Mouse (Mus musculus): ENCODE measurements around the gene Uxt. TPM values are rescaled to one million over a fixed set of nuclear protein-coding genes. Genes with fewer than 3 reads are reported as not detected.

Gene Uxt
- total RNA-seq (2017) = 23.6 to 31.9 TPM (median 26.4 TPM) in 3 replicates

DNA sequence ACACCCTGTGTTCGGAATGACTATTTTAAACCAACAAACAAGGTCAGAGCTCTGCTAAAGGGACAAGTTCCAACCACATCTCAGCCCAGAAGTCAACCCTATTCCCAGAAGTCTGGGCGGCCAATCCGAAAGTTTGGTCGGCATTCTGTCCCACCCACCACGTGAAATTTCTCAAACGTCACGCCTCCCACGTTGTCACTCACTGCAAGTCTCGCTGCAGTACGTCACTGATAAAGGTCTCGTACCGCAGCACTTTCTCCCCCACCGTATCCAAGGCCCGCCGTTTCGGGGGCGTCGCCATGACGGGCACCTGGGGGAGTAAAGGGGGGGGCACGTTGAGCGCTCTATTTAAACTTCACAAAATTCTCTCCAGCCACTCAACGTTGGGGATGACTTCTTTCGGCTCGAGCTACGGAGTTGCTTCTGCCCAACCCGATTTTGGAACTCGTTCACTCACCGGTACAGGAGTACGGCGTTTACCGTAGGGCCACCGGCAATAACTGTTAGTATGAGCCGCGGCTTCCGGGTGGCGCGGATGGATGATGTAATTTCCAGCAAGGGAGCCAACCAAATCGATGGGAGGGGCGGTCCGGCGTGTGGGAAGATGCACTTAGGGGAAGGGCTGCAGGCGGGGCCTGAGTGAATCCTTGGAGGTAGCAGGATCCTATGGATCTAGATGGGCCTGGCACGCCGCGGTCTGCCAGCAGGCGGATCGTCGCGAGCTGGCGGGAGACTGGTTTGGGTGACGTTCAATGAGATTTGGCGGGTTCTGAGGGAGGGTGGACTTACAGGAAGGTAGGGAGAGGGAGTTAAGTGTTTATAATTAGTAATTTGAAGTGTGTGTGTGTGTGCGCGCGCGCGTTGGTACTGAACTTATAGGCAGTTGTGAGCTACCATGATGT, at the start of gene Uxt:
Gene Uxt, minus strand, starts transcription at position 541 of the 902 bp plus-strand sequence.
- peak; percentile 95 for ATAC-seq (replicated peaks; ENCODE audit: insufficient number of reproducible peaks, low FRiP score, low TSS enrichment, poor library complexity, severe bottlenecking)

GRCm38 (mm10) chrX:20980901-20981300, 19.1 kb upstream of the Uxt start:
- no peak for ATAC-seq (replicated peaks; ENCODE audit: insufficient number of reproducible peaks, low FRiP score, low TSS enrichment, poor library complexity, severe bottlenecking)

DNA sequence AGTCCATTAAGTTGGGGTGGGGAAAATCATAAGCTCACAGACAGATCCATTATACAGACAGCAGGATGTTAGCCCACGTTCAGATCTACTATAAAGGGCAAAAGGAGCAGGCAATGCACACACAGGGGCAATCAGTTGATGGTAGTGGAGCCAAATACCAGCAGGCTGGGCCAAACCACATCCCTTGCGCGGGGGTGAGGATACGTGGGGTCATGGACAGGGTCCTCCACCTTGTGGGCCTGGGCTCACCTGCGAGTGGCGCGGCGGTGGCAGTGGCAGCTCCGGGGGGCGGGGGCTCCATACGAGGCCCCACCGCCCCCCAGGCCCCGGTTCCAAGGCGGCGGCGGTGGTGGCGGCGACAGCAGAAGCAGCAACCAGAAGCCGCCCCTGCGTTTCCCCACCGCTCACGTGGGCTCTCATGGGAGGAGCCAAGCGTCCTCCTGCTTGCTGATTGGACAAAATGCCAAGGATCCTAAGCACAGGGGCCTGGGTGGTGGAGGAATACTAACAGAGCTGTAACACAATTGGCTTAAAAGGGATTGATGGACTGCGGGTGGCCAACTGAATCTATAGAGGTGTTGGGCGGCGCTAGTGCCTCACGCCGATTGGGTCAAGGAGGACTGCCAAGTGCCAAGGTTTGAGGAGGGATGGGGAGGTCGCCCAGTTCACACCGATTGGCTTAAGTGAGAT, 11.5 kb downstream of the Uxt start, which contains the start of gene Elk1:
Gene Elk1, minus strand, starts transcription at position 418 of the 690 bp plus-strand sequence.
- ATAC-seq (replicated peaks; ENCODE audit: insufficient number of reproducible peaks, low FRiP score, low TSS enrichment, poor library complexity, severe bottlenecking) = peak; percentile 99

- no peak for ATAC-seq (replicated peaks; ENCODE audit: insufficient number of reproducible peaks, low FRiP score, low TSS enrichment, poor library complexity, severe bottlenecking)
Observed at GRCm38 (mm10) chrX:20946055-20946454, 15.8 kb downstream of the Uxt start.

DNA sequence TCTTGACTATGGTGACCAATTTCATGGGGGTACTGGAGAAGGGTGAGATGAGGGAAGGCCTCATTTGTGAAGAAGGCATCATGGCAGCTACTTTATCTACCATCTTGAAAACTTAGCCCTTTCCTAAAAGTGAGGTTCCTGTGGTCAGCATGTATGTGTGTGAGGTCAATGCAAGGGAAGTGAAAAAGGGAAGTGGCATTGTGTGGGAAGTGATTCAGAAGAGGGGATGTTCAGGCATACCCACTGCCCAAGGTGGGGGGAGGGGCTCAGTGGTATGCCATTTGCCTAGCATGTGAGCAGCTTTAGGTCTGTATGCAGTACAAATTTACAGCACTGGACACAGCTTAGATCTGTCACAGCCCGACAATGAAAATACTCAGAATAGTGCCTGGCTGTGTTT, 29.9 kb downstream of the Uxt start:
- ATAC-seq (replicated peaks; ENCODE audit: insufficient number of reproducible peaks, low FRiP score, low TSS enrichment, poor library complexity, severe bottlenecking) = peak; percentile 85

DNA sequence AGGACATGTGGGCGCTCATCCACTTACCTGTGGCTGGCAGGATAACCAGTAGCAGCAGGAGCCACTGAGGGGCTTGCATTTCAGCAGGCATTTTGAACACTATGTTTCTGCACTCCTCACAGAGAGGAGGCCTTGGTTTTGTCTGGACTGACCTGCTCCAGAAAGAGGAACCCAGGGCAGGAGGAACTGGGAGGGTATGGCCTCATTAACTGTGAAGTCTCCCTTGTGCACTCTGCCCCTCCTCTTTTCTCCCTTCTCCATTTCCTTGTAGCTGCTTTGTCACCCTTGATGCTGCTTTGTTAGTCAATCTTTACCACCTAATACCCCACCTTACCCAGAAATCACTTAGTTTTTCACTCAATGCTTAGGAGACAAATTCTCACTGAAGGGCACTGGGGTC, 30.5 kb downstream of the Uxt start, which contains the start of gene Cfp:
Gene Cfp, minus strand, starts transcription at position 192 of the 400 bp plus-strand sequence.
- peak; percentile 88 for ATAC-seq (replicated peaks; ENCODE audit: insufficient number of reproducible peaks, low FRiP score, low TSS enrichment, poor library complexity, severe bottlenecking)

DNA sequence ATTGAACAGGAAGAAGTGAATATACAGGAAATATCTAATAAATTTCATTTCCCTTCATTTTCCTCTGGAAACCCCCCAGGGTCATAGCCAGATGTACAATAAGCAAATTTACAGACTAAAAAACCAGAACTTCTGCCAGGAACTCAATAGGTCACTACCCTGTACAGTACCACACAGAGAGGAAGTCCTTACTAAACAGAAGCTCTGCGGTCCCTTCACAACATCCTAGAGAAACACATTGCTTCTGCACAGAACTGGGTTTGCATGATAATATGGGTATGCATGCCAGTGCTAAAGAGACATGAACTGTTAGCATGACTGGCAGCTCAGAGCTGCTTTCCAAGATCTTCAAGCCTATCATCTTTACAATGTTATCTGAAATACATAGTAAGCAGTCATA, 32.0 kb downstream of the Uxt start:
- no peak for ATAC-seq (replicated peaks; ENCODE audit: insufficient number of reproducible peaks, low FRiP score, low TSS enrichment, poor library complexity, severe bottlenecking)

GRCm38 (mm10) chrX:20924976-20925375, 36.8 kb downstream of the Uxt start:
- ATAC-seq (replicated peaks; ENCODE audit: insufficient number of reproducible peaks, low FRiP score, low TSS enrichment, poor library complexity, severe bottlenecking) = no peak

DNA sequence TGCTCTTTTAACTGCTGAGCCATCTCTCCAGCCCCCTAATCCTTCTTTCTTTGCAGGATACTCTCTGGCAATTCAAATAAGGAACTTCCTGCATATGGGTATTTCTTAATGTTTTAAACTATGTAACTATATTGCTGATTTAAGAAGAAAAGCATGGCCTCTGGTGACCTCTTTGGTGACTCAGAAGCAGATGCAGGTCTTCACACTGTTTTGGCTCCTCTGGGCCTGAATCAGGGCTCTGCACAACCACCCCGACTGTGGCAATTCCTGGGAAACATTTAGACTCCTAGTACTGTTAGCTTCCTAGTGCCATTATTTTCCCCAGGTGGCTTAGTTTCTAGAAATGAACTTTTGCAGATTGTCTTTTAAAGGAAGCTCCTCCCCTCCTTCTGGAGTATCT, 38.3 kb downstream of the Uxt start:
- no peak for ATAC-seq (replicated peaks; ENCODE audit: insufficient number of reproducible peaks, low FRiP score, low TSS enrichment, poor library complexity, severe bottlenecking)

DNA sequence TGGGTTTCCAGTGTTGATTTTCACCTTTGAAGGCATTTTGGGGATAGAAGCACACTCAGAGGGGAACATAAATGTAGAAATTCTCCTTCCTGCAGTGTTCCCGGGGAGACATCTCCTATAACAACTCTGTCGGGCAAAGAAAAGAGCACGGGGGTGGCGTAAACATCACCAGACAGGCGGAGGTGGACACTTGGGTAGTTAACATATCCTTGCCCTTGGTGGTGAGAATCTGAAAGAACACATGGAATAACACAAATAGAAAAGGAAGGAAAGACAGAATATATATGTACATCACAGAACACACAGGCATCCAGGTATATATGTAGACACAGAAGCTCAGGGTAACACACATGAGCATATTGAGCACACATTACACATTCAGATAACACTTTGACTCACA, 40.5 kb downstream of the Uxt start:
- ATAC-seq (replicated peaks; ENCODE audit: insufficient number of reproducible peaks, low FRiP score, low TSS enrichment, poor library complexity, severe bottlenecking) = no peak

DNA sequence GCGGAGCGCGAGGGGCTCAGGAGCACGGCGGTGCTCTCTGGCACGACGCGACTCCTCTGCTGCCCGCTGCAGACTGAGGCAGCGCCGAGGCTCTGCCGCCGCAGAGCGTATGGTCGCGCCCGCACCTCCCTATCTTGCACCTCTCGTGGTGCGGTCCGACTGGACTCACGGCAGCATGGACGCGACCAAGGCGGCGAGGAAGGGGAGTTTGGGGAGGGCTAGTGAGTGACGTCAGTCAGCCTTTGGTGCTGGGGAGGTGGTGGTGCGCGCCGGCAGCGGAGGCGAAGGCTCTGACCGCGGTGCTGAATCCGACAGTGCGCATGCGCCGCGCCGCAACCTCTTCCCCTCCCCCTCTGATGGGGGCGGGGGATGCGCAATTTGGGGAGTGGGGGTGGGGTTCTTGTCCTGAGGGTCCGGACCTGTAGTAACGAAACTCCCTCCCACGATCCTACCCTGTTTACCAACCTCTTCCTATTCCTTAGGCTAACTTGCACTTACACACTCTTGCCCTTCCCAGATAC, 40.9 kb downstream of the Uxt start, which contains the start of gene Syn1:
Gene Syn1, minus strand, starts transcription at position 161 of the 521 bp plus-strand sequence.
- peak; percentile 94 for ATAC-seq (replicated peaks; ENCODE audit: insufficient number of reproducible peaks, low FRiP score, low TSS enrichment, poor library complexity, severe bottlenecking)

GRCm38 (mm10) chrX:20920249-20920843, 41.5 kb downstream of the Uxt start:
- ATAC-seq (replicated peaks; ENCODE audit: insufficient number of reproducible peaks, low FRiP score, low TSS enrichment, poor library complexity, severe bottlenecking) = no peak

DNA sequence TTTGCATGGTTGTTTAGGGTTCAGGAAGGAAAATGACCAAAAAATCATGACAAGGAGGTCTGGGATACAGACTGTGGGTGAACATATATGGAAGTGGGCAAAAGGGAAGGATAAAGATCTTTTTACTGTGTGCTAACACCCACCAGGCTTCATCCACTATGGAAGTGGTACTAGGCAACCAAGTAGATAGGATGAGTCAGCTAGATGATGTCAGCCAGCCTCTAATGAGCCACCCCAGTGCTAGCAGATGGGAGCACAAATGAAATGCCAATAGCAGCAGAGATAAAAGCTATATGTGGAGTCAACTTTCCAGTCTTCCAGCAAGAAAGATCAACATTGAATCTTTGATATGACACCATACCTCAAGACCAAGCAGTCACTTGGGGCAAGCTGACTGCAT, 46.7 kb downstream of the Uxt start:
- no peak for ATAC-seq (replicated peaks; ENCODE audit: insufficient number of reproducible peaks, low FRiP score, low TSS enrichment, poor library complexity, severe bottlenecking)

DNA sequence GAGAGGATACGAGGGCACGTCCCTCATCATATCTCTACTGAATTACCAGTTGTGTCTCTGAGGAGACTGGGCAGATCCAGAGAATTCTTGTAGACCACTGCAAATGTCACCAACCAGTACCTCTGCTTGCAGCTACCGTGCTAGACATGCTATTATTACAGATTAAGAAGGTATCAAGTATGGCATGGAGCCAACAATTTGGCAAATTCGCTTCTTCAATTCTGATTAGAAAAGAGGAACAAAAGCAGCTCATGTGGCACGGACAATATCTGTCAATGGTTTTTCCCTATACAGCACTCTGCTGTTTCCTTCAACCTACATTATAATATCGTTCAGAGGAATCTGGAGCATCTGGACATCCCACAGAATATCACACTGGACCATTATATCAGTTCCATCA, 48.1 kb downstream of the Uxt start:
- ATAC-seq (replicated peaks; ENCODE audit: insufficient number of reproducible peaks, low FRiP score, low TSS enrichment, poor library complexity, severe bottlenecking) = no peak

DNA sequence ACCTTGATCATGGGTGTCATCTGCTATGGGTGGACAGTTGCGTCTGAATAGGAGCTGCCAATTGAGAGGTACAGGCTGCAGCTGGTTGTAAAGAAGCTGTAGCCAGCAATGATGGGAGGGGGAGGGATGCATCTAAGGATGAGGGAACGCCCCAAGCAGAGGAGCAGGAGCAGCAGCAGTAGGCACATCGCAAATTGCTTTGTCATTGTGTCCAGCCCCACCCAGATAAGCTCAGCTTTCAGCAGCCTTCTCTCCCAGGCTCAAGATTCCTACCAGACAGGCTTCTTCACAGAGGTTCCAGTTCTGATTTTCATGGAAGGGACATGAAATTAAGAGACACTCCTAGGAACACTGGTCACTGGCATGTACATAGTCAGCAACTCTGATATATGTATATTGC, 51.7 kb downstream of the Uxt start:
- ATAC-seq (replicated peaks; ENCODE audit: insufficient number of reproducible peaks, low FRiP score, low TSS enrichment, poor library complexity, severe bottlenecking) = no peak

Data from monocyte, adult 5-6 weeks (primary cell).